Mouse (Mus musculus): ENCODE data around the gene Pex14.

GRCm38 (mm10) chr4:148950487-148950886, 149.2 kb downstream of the Pex14 start:
- TF ChIP-seq CTCF (IDR thresholded peaks at IDR 0.05; ENCODE audit: borderline replicate concordance, insufficient read depth, low read length): no peak
- TF ChIP-seq POLR2A (IDR thresholded peaks at IDR 0.05; ENCODE audit: low read depth, low read length): no peak
